Mouse (Mus musculus): Measurements from ENCODE around the gene Vac14. TPM values are rescaled to one million over a fixed set of nuclear protein-coding genes. Genes with fewer than 3 reads are reported as not detected.
"Not testable (repeated sequence)": the region's sequence is repeated elsewhere in the genome, so short reads cannot be mapped to it uniquely, and the experiment has no call there.

The Vac14 gene
- polyA plus RNA-seq, 1 experiment from 2014 or later: 12.6 TPM

GRCm38 (mm10) chr8:110667590-110668177 lies 49.3 kb downstream of the Vac14 start:
- H3K36me3 ChIP-seq; H3K4me3 ChIP-seq; H3K27ac ChIP-seq; ATAC-seq (replicated peaks; ENCODE audit: insufficient number of reproducible peaks, insufficient read depth, low FRiP score, low read depth); H3K9ac ChIP-seq; H3K9me3 ChIP-seq (replicated peaks); H3K27me3 ChIP-seq; H3K4me2 ChIP-seq: not testable (repeated sequence)
- WGBS: 57% methylated on average over 8 of the region's 8 CpGs
- peaks cover 44% of the 10 kb centered on the region for H3K4me1 ChIP-seq (replicated peaks)

GRCm38 (mm10) chr8:110669932-110670628 lies 51.7 kb downstream of the Vac14 start:
- Histone ChIP-seq H3K36me3 (no peaks in the 10 kb centered on the region), H3K9me3 (replicated peaks) (no peaks in the 10 kb centered on the region), H3K27me3 (no peaks in the 10 kb centered on the region), H3K4me3 (no peak overlapping the region), H3K9ac (no peak overlapping the region), H3K4me2 (no peak overlapping the region), H3K27ac (peak overlapping the region; percentile 74; the same call in 1 of the 2 replicates), H3K4me1 (replicated peaks) (peaks cover 43% of the 10 kb centered on the region)
- ATAC-seq (replicated peaks; ENCODE audit: insufficient number of reproducible peaks, insufficient read depth, low FRiP score, low read depth): no peak
- 63% methylated on average over 8 of the region's 8 CpGs for WGBS

GRCm38 (mm10) chr8:110671309-110671708 lies 52.9 kb downstream of the Vac14 start:
- Histone ChIP-seq H3K9ac (no peak overlapping the region), H3K36me3 (no peaks in the 10 kb centered on the region), H3K9me3 (replicated peaks) (no peaks in the 10 kb centered on the region), H3K4me3 (no peak overlapping the region), H3K4me1 (replicated peaks) (peaks cover 46% of the 10 kb centered on the region), H3K27ac (peak overlapping the region; percentile 74), H3K4me2 (no peak overlapping the region), H3K27me3 (no peaks in the 10 kb centered on the region)
- no peak for ATAC-seq (replicated peaks; ENCODE audit: insufficient number of reproducible peaks, insufficient read depth, low FRiP score, low read depth)
- 66% methylated on average over 6 of the region's 6 CpGs for WGBS

- ATAC-seq (replicated peaks; ENCODE audit: insufficient number of reproducible peaks, insufficient read depth, low FRiP score, low read depth): no peak
- H3K27me3 ChIP-seq: no peaks in the 10 kb centered on the region
- WGBS: 78% methylated on average over 2 of the region's 2 CpGs
- H3K9ac ChIP-seq: no peak overlapping the region
- H3K4me2 ChIP-seq: no peak overlapping the region
- peaks cover 52% of the 10 kb centered on the region for H3K4me1 ChIP-seq (replicated peaks)
- no peak overlapping the region for H3K4me3 ChIP-seq
- H3K27ac ChIP-seq: peak overlapping the region; percentile 74
- no peaks in the 10 kb centered on the region for H3K9me3 ChIP-seq (replicated peaks)
- H3K36me3 ChIP-seq: no peaks in the 10 kb centered on the region
Observed at GRCm38 (mm10) chr8:110672133-110672532, 53.7 kb downstream of the Vac14 start.

GRCm38 (mm10) chr8:110673168-110673567 lies 54.8 kb downstream of the Vac14 start:
- Histone ChIP-seq H3K4me2 (no peak overlapping the region), H3K27ac (peak overlapping the region; percentile 74; the same call in 1 of the 2 replicates), H3K36me3 (no peaks in the 10 kb centered on the region), H3K9ac (no peak overlapping the region), H3K4me3 (no peak overlapping the region), H3K4me1 (replicated peaks) (peaks cover 53% of the 10 kb centered on the region), H3K9me3 (replicated peaks) (no peaks in the 10 kb centered on the region), H3K27me3 (no peaks in the 10 kb centered on the region)
- 67% methylated on average over 2 of the region's 2 CpGs for WGBS
- no peak for ATAC-seq (replicated peaks; ENCODE audit: insufficient number of reproducible peaks, insufficient read depth, low FRiP score, low read depth)

- ATAC-seq (replicated peaks; ENCODE audit: insufficient number of reproducible peaks, insufficient read depth, low FRiP score, low read depth): no peak
- no peak overlapping the region for H3K27ac ChIP-seq
- no peaks in the 10 kb centered on the region for H3K36me3 ChIP-seq
- H3K4me2 ChIP-seq: no peak overlapping the region
- 100% methylated on average over 1 of the region's 1 CpGs for WGBS
- H3K4me3 ChIP-seq: no peak overlapping the region
- H3K9ac ChIP-seq: no peak overlapping the region
- H3K4me1 ChIP-seq (replicated peaks): peaks cover 50% of the 10 kb centered on the region
- H3K27me3 ChIP-seq: no peaks in the 10 kb centered on the region
- H3K9me3 ChIP-seq (replicated peaks): no peaks in the 10 kb centered on the region
Observed at GRCm38 (mm10) chr8:110674589-110674988, 56.2 kb downstream of the Vac14 start.

- H3K4me2 ChIP-seq: no peak overlapping the region
- H3K36me3 ChIP-seq: no peaks in the 10 kb centered on the region
- WGBS: 9% methylated on average over 5 of the region's 5 CpGs
- H3K9ac ChIP-seq: no peak overlapping the region
- H3K27ac ChIP-seq: peak overlapping the region; percentile 84
- peak; percentile 66; the same call in 1 of the 2 replicates for ATAC-seq (replicated peaks; ENCODE audit: insufficient number of reproducible peaks, insufficient read depth, low FRiP score, low read depth)
- peaks cover 28% of the 10 kb centered on the region for H3K4me1 ChIP-seq (replicated peaks)
- no peaks in the 10 kb centered on the region for H3K27me3 ChIP-seq
- H3K4me3 ChIP-seq: no peak overlapping the region
- H3K9me3 ChIP-seq (replicated peaks): no peaks in the 10 kb centered on the region
Observed at GRCm38 (mm10) chr8:110676702-110677101, 58.3 kb downstream of the Vac14 start.

- Histone ChIP-seq H3K4me3 (no peak overlapping the region), H3K36me3 (no peaks in the 10 kb centered on the region), H3K4me2 (no peak overlapping the region), H3K9ac (no peak overlapping the region), H3K27ac (peak overlapping the region; percentile 84), H3K9me3 (replicated peaks) (no peaks in the 10 kb centered on the region), H3K27me3 (no peaks in the 10 kb centered on the region), H3K4me1 (replicated peaks) (peaks cover 24% of the 10 kb centered on the region)
- 84% methylated on average over 5 of the region's 5 CpGs for WGBS
- ATAC-seq (replicated peaks; ENCODE audit: insufficient number of reproducible peaks, insufficient read depth, low FRiP score, low read depth): no peak
Observed at GRCm38 (mm10) chr8:110677174-110677660, 58.8 kb downstream of the Vac14 start.

- 54% methylated on average over 3 of the region's 3 CpGs for WGBS
- no peak for ATAC-seq (replicated peaks; ENCODE audit: insufficient number of reproducible peaks, insufficient read depth, low FRiP score, low read depth)
- Histone ChIP-seq H3K4me2 (no peak overlapping the region), H3K4me1 (replicated peaks) (peaks cover 21% of the 10 kb centered on the region), H3K27me3 (no peaks in the 10 kb centered on the region), H3K9ac (no peak overlapping the region), H3K9me3 (replicated peaks) (no peaks in the 10 kb centered on the region), H3K4me3 (no peak overlapping the region), H3K27ac (no peak overlapping the region), H3K36me3 (peaks cover 2% of the 10 kb centered on the region; the same call in 1 of the 2 replicates)
Observed at GRCm38 (mm10) chr8:110678989-110679388, 60.6 kb downstream of the Vac14 start.

- no peak overlapping the region for H3K4me3 ChIP-seq
- peaks cover 25% of the 10 kb centered on the region for H3K4me1 ChIP-seq (replicated peaks)
- H3K27ac ChIP-seq: peak overlapping the region; percentile 79
- peak; percentile 69 for ATAC-seq (replicated peaks; ENCODE audit: insufficient number of reproducible peaks, insufficient read depth, low FRiP score, low read depth)
- no peaks in the 10 kb centered on the region for H3K27me3 ChIP-seq
- no peak overlapping the region for H3K4me2 ChIP-seq
- 37% methylated on average over 5 of the region's 5 CpGs for WGBS
- H3K36me3 ChIP-seq: peaks cover 2% of the 10 kb centered on the region; the same call in 1 of the 2 replicates
- H3K9ac ChIP-seq: no peak overlapping the region
- H3K9me3 ChIP-seq (replicated peaks): no peaks in the 10 kb centered on the region
Observed at GRCm38 (mm10) chr8:110687726-110688125, 69.3 kb downstream of the Vac14 start.

GRCm38 (mm10) chr8:110689961-110690360 lies 71.6 kb downstream of the Vac14 start:
- WGBS: 59% methylated on average over 9 of the region's 9 CpGs

More at GRCm38 (mm10) chr8:110689961-110690360, 71.6 kb downstream of the Vac14 start:
- peaks cover 29% of the 10 kb centered on the region for H3K4me1 ChIP-seq (replicated peaks)
- H3K27me3 ChIP-seq: no peaks in the 10 kb centered on the region
- ATAC-seq (replicated peaks; ENCODE audit: insufficient number of reproducible peaks, insufficient read depth, low FRiP score, low read depth): peak; percentile 64
- H3K27ac ChIP-seq: peak overlapping the region; percentile 68
- H3K9ac ChIP-seq: no peak overlapping the region
- no peak overlapping the region for H3K4me2 ChIP-seq
- no peaks in the 10 kb centered on the region for H3K36me3 ChIP-seq
- no peak overlapping the region for H3K4me3 ChIP-seq
- no peaks in the 10 kb centered on the region for H3K9me3 ChIP-seq (replicated peaks)
